1 mouse cellular context compared by ENCODE assay signal in genomic region chr7:28826402-28826772, GRCm38 (mm10).
TF ChIP-seq lines count a peak whose summit lies in the region.

No protein-coding gene starts in this region.

TF ChIP-seq in CH12.LX, 34 proteins besides CTCF, POLR2A, EP300 and RAD21:
- TF ChIP-seq MXI1 (IDR thresholded peaks at IDR 0.05; ENCODE audit: low read depth, low read length), result no peak
- no peak for TF ChIP-seq USF2 (conservative IDR thresholded peaks at IDR 0.05; ENCODE audit: low read depth, low read length)
- no peak for TF ChIP-seq NELFE (IDR thresholded peaks at IDR 0.05; ENCODE audit: low read depth, low read length)
- no peak for TF ChIP-seq MAX (IDR thresholded peaks at IDR 0.05; ENCODE audit: low read length)
- TF ChIP-seq GABPA (IDR thresholded peaks at IDR 0.05; ENCODE audit: insufficient replicate concordance, low read depth, low read length), result no peak
- TF ChIP-seq IRF4 (IDR thresholded peaks at IDR 0.05; ENCODE audit: low read depth, low read length), result no peak
- TF ChIP-seq CHD2 (IDR thresholded peaks at IDR 0.05; ENCODE audit: low read length), result no peak
- TF ChIP-seq NRF1 (IDR thresholded peaks at IDR 0.05; ENCODE audit: low read depth, low read length), result no peak
- no peak for TF ChIP-seq ZMIZ1 (IDR thresholded peaks at IDR 0.05; ENCODE audit: low read depth, low read length)
- no peak for TF ChIP-seq RCOR1 (conservative IDR thresholded peaks at IDR 0.05; ENCODE audit: low read depth, low read length)
- no peak for TF ChIP-seq CHD1 (IDR thresholded peaks at IDR 0.05; ENCODE audit: low read depth, low read length)
- TF ChIP-seq MYC (IDR thresholded peaks at IDR 0.05; ENCODE audit: low read depth, low read length), result no peak; the same call in 1 of the 2 replicates
- no peak for TF ChIP-seq SMC3 (IDR thresholded peaks at IDR 0.05; ENCODE audit: low read depth, low read length)
- no peak for TF ChIP-seq BHLHE40 (IDR thresholded peaks at IDR 0.05; ENCODE audit: low read depth, low read length)
- TF ChIP-seq JUND (conservative IDR thresholded peaks at IDR 0.05; ENCODE audit: low read depth, low read length), result no peak
- TF ChIP-seq POLR2AphosphoS2 (IDR thresholded peaks at IDR 0.05; ENCODE audit: low read depth, low read length), result no peak
- no peak for TF ChIP-seq UBTF (IDR thresholded peaks at IDR 0.05; ENCODE audit: low read depth, low read length)
- TF ChIP-seq MAFK (IDR thresholded peaks at IDR 0.05; ENCODE audit: insufficient replicate concordance, low read length), result no peak
TF ChIP-seq in CH12.LX: peak in this region for 0.
